Mouse (Mus musculus) forebrain, embryonic 14.5 days (tissue): ENCODE data around the gene Psma7. TPM values are rescaled to one million over a fixed set of nuclear protein-coding genes. Genes with fewer than 3 reads are reported as not detected.

Experiments
- ATAC-seq: fragments of 200-750 bp; cut with Nextera tagmentation; 2 replicates; pipeline ENCODE4 v1.8.0; 2017; ENCODE audit warnings: mild to moderate bottlenecking, moderate library complexity
- DNase-seq: peaks from one replicate; pipeline ENCODE4 v3.0.0-alpha.2; 2015; ENCODE audit warnings: low spot score
- H3K27ac ChIP-seq: fragments of 300-500 bp; sonication (generic); 2 replicates; pipeline ENCODE4 v1.5.1; 2014; ENCODE audit warnings: low read depth, mild to moderate bottlenecking, control low read depth, low read length, moderate library complexity
- H3K27me3 ChIP-seq: fragments of 300-500 bp; sonication (generic); replicated peaks from 2 replicates; pipeline ENCODE4 v1.6.1; 2014; ENCODE audit warnings: low read length, control low read depth, mixed read lengths; ENCODE audit not compliant: control insufficient read depth, insufficient read depth
- H3K36me3 ChIP-seq: fragments of 300-500 bp; sonication (generic); 2 replicates; pipeline ENCODE4 v1.6.1; 2014; ENCODE audit warnings: low read length, control low read depth; ENCODE audit not compliant: control insufficient read depth, insufficient read depth
- H3K4me1 ChIP-seq: fragments of 300-500 bp; sonication (generic); 2 replicates; pipeline ENCODE4 v1.6.1; 2014; ENCODE audit warnings: antibody characterized with exemption, low read length, control low read depth; ENCODE audit not compliant: control insufficient read depth, insufficient read depth
- H3K4me2 ChIP-seq: fragments of 300-500 bp; sonication (generic); 2 replicates; pipeline ENCODE4 v1.6.1; 2014; ENCODE audit warnings: mild to moderate bottlenecking, control low read depth, low read length
- H3K4me3 ChIP-seq: fragments of 300-500 bp; sonication (generic); 2 replicates; pipeline ENCODE4 v1.5.1; 2014; ENCODE audit warnings: low read depth, low read length, control low read depth
- H3K9ac ChIP-seq: fragments of 300-500 bp; sonication (generic); 2 replicates; pipeline ENCODE4 v1.6.1; 2014; ENCODE audit warnings: mild to moderate bottlenecking, low read length, control low read depth, moderate library complexity
- H3K9me3 ChIP-seq: fragments of 300-500 bp; sonication (generic); replicated peaks from 2 replicates; pipeline ENCODE4 v1.6.1; 2016; ENCODE audit warnings: low read length, control low read depth, mixed read lengths; ENCODE audit not compliant: control insufficient read depth
- WGBS: fragments of 180-500 bp; shearing (Covaris S2); extraction: QIAGEN DNeasy Blood & Tissue Kit; methylation state at CpG from one replicate; pipeline ENCODE4 v1.1.7; 2014; 5-methylcytosine and 5-hydroxymethylcytosine counted together
- polyA plus RNA-seq: library from polyadenylated mRNA; unstranded; fragments of >200 nt; fragmentation: Nextera tagmentation; extraction: Ambion mirVana; gene quantifications from 2 replicates; pipeline ENCODE4 v1.2.1, GENCODE M21; 2014

The Psma7 gene
- polyA plus RNA-seq, 1 experiment from 2014 or later = 804 TPM

GRCm38 (mm10) chr2:180020091-180020661, 22.1 kb downstream of the Psma7 start:
- ATAC-seq (no peak), DNase-seq (no peak)
- Histone ChIP-seq H3K4me3 (no peak overlapping the region), H3K36me3 (no peaks in the 10 kb centered on the region), H3K4me1 (no peaks in the 10 kb centered on the region), H3K9me3 (no peaks in the 10 kb centered on the region), H3K4me2 (no peak overlapping the region), H3K27me3 (0 out of 2 replicates have a peak, but pooled peaks cover 10% of the 10 kb centered on the region), H3K27ac (no peak overlapping the region), H3K9ac (no peak overlapping the region)
- 75% methylated on average over 7 of the region's 7 CpGs for WGBS

- Histone ChIP-seq H3K27me3 (0 out of 2 replicates have a peak, but pooled peaks cover 10% of the 10 kb centered on the region), H3K36me3 (no peaks in the 10 kb centered on the region), H3K9ac (no peak overlapping the region), H3K4me1 (no peaks in the 10 kb centered on the region), H3K27ac (no peak overlapping the region), H3K4me3 (no peak overlapping the region), H3K9me3 (no peaks in the 10 kb centered on the region), H3K4me2 (no peak overlapping the region)
- no peak for ATAC-seq
- no peak for DNase-seq
- WGBS = 85% methylated on average over 9 of the region's 9 CpGs
Observed at GRCm38 (mm10) chr2:180018573-180018972, 23.7 kb downstream of the Psma7 start.

- no peak overlapping the region for H3K9ac ChIP-seq
- no peaks in the 10 kb centered on the region for H3K36me3 ChIP-seq
- WGBS = 63% methylated on average over 4 of the region's 4 CpGs
- no peak for DNase-seq
- no peaks in the 10 kb centered on the region for H3K9me3 ChIP-seq
- H3K4me3 ChIP-seq = no peak overlapping the region
- H3K27ac ChIP-seq = no peak overlapping the region
- H3K27me3 ChIP-seq = 0 out of 2 replicates have a peak, but pooled peaks cover 1% of the 10 kb centered on the region
- ATAC-seq = no peak
- no peaks in the 10 kb centered on the region for H3K4me1 ChIP-seq
- H3K4me2 ChIP-seq = no peak overlapping the region
Observed at GRCm38 (mm10) chr2:180017632-180018031, 24.6 kb downstream of the Psma7 start.

DNA sequence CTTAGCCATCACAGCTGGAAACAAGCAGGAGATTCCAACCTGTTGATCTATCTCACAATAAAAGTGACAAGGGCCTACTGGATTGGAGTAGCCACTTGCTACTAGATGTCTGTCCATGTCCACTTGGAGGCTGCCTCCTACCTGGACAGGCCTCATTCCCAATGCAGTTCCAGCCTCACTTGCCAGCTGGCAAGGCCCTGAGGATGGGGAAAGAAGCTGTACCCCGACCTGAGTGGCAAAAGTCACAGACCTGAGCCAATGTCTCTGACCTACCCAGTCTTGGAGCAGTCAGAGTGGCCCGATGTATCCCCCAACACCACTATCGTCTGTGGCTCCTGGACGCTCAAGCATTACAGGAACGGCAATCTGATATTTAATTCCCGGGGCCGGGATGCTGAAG, 28.5 kb downstream of the Psma7 start:
- no peak overlapping the region for H3K4me2 ChIP-seq
- no peak overlapping the region for H3K9ac ChIP-seq
- H3K27me3 ChIP-seq = no peaks in the 10 kb centered on the region
- DNase-seq (no peak), ATAC-seq (no peak)
- H3K9me3 ChIP-seq = no peaks in the 10 kb centered on the region
- WGBS = 95% methylated on average over 7 of the region's 7 CpGs
- H3K27ac ChIP-seq = no peak overlapping the region
- no peak overlapping the region for H3K4me3 ChIP-seq
- H3K36me3 ChIP-seq = no peaks in the 10 kb centered on the region
- no peaks in the 10 kb centered on the region for H3K4me1 ChIP-seq

- H3K9me3 ChIP-seq = no peaks in the 10 kb centered on the region
Observed at GRCm38 (mm10) chr2:180011370-180011769, 30.9 kb downstream of the Psma7 start.

DNA sequence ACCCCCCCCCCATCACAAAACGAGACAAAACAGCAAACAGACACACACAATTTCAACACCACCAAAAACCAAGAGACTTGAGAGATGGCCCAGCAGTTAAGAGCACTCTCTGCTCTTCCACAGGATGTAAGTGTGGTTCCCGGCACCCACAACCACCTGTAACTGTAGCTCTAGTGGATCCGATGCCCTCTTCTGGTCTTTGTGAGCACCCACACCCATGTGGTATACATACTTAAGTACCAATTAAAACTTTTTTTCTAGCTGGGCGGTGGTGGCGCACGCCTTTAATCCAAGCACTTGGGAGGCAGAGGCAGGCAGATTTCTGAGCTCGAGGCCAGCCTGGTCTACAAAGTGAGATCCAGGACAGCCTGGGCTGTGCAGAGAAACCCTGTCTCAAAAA, 31.5 kb downstream of the Psma7 start:
- Histone ChIP-seq H3K4me1 (no peaks in the 10 kb centered on the region), H3K27me3 (no peaks in the 10 kb centered on the region), H3K9me3 (no peaks in the 10 kb centered on the region), H3K9ac (no peak overlapping the region), H3K4me2 (no peak overlapping the region), H3K4me3 (no peak overlapping the region), H3K36me3 (no peaks in the 10 kb centered on the region), H3K27ac (no peak overlapping the region)
- no peak for ATAC-seq
- no peak for DNase-seq
- 90% methylated on average over 7 of the region's 7 CpGs for WGBS

More at GRCm38 (mm10) chr2:180011370-180011769, 30.9 kb downstream of the Psma7 start:
- Histone ChIP-seq H3K27ac (no peak overlapping the region), H3K9ac (no peak overlapping the region), H3K27me3 (no peaks in the 10 kb centered on the region), H3K4me3 (no peak overlapping the region), H3K4me2 (no peak overlapping the region), H3K36me3 (no peaks in the 10 kb centered on the region), H3K4me1 (no peaks in the 10 kb centered on the region)
- ATAC-seq = no peak
- WGBS = 87% methylated on average over 6 of the region's 6 CpGs
- no peak for DNase-seq

DNA sequence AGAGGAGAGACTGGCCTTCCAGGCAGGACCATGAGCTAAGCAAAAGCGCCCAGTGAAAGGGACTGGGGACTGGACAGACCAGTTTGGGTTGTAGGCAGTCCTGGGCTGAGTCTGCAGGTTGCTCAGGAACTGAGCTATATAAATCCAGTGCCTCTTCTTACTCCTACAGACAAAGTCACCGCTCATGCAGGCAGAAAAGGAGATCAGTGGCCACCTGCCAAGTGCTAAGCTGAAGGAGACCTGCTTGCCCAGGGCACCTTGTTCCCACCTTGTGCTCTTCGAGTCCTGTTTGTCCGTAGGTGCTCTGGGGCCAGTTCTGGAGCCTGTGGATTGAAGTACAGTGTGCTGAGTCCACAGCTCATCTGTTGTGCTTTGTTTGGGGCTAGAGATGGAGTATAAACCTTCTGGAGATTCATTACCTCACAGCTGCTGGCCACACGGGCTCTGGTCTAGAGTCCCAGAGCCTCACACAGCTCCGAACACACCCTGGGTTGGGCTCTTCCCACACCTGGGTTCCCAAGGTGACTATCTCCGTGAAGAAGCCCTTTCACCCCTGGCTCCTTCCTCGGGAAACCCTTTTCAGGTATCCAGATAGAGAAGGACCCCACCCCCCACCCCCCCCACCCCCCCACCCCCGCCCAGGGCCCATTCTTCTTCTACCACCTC, 35.7 kb downstream of the Psma7 start:
- ATAC-seq = no peak
- Histone ChIP-seq H3K36me3 (no peaks in the 10 kb centered on the region), H3K27me3 (no peaks in the 10 kb centered on the region), H3K9me3 (no peaks in the 10 kb centered on the region), H3K4me1 (no peaks in the 10 kb centered on the region), H3K27ac (no peak overlapping the region), H3K4me3 (no peak overlapping the region), H3K9ac (no peak overlapping the region), H3K4me2 (no peak overlapping the region)
- no peak for DNase-seq
- 44% methylated on average over 8 of the region's 9 CpGs for WGBS

DNA sequence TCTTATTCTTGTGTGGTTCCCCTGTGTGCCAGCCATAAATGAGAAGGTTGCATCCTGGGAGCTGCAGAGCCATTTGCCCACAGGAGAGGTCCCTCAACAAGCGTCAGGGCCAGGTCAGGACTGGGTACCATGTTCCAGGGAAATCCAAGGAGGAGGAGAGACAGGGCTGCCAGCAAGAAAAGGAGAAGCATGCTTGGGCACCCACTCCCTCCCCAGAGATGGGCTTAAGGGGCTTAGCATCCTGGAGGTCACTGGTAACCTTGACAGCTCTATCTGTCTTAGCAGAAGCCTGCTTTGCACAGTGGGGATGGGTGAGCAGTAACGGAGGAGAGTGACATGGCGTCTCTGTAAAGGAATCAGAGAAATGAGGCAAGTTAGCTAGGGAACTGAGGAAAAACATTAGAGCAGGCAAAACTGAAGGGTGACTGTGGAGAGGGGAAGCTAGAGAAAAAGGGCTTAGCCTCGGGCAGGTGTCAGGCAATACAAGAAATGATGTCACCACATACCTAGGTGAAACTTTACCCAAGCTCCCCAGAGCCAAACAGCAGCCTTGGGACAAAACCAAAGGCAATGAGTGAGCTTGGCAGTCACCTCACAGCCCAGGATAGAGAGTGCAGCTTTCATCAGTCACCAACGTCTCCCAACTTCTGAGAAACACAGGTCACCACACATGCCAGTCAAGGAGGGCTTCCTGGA, 36.4 kb downstream of the Psma7 start:
- no peaks in the 10 kb centered on the region for H3K4me1 ChIP-seq
- WGBS = 65% methylated on average over 5 of the region's 5 CpGs
- no peak overlapping the region for H3K9ac ChIP-seq
- no peak for ATAC-seq
- H3K36me3 ChIP-seq = no peaks in the 10 kb centered on the region
- no peaks in the 10 kb centered on the region for H3K27me3 ChIP-seq
- H3K9me3 ChIP-seq = no peaks in the 10 kb centered on the region
- DNase-seq = no peak
- no peak overlapping the region for H3K4me3 ChIP-seq
- no peak overlapping the region for H3K4me2 ChIP-seq
- H3K27ac ChIP-seq = no peak overlapping the region

DNA sequence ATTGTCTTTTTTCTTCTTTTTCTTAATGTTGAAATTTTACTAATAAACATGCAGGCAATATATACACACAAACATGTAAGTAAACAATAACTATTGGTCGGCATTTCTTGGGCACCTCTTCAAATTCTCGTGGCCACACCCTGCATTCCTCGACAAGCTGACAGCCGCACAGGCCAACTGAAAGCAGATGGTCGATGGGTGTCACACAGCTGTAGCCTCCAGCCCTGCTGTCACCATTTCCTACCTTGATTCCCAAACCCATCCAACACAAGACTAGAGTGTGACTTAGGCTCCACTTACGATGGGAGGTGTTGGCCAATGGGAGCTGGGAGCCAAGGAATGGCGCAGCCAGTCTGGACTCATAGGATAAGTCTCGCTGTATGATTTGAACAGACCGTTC, 40.6 kb downstream of the Psma7 start:
- H3K27ac ChIP-seq = no peak overlapping the region
- 88% methylated on average over 9 of the region's 9 CpGs for WGBS

More for the DNA sequence above, 40.6 kb downstream of the Psma7 start:
- Histone ChIP-seq H3K4me2 (no peak overlapping the region), H3K27me3 (no peaks in the 10 kb centered on the region), H3K36me3 (no peaks in the 10 kb centered on the region), H3K4me3 (no peak overlapping the region), H3K9ac (no peak overlapping the region), H3K4me1 (no peaks in the 10 kb centered on the region), H3K9me3 (no peaks in the 10 kb centered on the region)
- ATAC-seq (no peak), DNase-seq (no peak)
